Mouse (Mus musculus): ENCODE results near the gene Tmem33.
A peak's percentile ranks its signal among the peaks of the same experiment; 100 is the strongest.

The Tmem33 gene

DNA sequence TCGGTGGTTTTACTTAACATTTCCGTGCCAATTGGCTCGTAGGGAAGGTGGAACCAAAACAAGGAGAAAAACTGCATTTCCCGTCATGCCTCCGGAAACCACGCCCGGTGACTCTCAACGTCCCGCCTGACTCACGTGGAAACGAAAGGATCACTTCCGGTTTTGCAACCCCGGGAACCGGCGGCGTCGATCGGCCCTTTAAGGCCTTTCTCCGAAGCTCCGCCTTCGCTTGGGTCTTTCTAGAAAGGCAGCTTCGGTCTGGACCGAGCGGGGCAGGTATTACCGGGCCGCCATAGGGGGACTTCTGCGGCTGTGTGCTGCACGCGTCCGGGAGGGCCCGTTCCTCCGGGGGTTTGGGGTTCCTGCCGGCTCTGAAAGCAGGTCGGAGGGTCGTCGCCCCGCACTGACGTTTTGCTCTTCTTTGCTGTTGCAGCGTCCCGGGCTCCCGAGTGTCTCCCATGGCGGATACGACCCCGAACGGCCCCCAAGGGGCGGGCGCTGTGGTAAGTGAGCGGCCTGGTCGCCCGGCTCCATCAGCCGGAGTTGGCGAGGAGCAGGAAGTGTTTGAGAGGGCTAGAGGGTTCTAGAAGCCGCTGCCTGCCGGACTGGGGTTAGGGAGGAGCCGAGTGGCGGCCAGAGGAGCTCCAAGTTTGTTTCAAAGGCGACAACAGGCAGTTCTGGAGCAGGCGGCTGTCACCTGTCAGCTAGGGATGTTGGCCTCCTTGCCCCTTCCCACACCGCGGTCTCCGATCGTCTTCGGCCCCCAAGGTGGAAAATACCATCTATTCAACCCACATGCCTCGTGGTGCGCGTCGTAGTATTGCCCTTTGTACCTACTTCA is at the start of gene Tmem33:
Gene Tmem33, plus strand, starts transcription at position 35 of the 841 bp plus-strand sequence.
- DNase-seq (ENCODE audit: low read depth, low spot score): peak; percentile 98

DNA sequence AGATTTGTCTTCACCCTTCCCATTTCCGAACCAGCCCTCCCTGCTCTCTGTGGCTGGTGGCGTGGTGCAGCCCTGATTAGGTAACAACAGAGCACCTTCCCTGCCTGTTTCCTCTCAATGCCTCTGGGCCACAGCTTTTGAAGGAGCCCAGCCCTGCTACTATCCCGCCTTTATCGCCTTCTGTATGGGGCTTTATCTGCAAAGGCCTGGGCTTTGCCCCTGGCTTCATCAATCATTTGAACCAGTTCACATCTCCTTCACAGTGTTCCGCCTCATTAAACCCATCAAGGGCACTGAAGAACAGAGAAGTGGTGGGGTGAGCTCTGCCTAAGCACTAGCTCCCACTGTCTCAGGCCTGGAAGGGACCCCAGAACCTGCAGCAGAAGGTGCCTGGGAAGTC is 47.2 kb upstream of the Tmem33 start:
- no peak for DNase-seq (ENCODE audit: low read depth, low spot score)

DNA sequence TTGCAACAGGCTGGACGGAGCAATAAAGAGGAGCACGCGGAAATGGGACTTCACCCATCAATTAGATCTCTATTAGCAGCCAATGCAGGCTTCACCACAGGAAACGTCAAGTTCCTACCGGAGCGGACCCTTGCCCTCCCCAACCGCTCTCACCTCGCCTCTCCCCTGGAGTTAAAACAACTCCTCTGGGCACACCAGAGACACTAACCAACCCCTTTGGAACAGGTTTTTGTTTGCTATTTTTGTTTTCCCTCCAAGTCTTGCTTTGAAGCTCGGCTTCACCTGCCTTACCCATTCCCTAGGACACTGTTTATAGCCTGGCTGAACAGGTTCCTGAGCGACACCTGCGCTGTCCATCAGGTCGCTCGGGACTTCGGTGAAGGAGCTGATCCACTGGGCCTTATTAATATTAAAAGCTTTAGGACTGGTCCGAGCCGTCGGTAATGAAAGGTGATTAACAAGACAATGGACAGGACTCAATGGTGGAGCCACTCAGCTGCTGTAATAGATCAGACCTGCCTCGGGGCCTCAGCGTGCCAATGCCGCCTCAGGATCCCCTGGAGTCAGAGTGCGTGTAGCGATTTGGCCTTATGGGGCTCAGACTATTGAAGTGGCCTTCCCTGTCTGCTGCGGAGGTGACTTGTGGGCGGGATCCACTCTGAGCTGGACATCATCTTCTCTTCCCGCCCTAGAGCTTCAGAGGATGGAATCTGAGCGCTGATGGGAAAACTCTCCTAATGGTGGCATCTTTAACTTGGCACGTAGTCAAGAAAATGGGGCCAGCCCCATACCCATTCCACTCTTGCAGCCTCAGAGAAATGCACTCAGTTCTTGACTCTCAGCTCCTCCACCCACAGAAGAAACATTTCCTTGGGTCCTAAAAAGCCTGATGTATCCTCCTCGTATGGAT is 45.0 kb upstream of the Tmem33 start:
- DNase-seq (ENCODE audit: low read depth, low spot score): no peak

DNA sequence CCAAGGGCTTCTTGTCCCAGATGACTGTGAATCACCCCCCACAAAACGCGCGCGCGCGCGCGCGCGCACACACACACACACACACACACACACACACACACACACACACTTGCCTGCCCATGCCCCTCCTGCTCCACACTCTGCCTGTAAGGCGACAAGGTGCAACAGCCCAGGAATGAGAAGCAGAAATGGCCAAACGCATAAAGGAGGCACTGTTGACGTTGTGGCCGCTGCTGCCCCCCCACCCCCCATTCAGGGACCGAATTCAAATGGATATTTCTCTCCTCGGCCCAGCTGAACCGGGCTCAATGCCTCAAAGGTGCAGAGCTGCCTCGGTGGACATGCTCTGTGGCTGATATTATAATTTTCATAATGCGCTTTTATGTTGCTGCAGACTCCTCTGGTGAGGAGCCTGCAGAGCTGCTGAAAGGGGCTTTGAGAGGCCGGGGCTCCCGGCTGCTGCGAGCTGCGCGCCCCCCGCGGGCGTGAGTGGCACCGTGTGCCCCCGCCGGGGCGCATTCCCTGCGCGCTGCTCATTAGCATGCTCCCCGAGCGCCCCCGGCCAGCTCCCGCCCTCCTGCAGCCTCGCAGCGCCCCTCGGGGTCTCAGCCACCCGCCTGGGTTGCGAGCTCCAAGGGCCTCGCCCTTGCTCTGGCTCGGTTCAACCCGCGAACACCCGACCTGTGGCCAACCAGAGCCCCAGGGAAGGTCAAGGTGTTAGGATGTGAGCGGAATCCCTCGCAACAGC is 44.2 kb upstream of the Tmem33 start:
- DNase-seq (ENCODE audit: low read depth, low spot score): no peak

DNA sequence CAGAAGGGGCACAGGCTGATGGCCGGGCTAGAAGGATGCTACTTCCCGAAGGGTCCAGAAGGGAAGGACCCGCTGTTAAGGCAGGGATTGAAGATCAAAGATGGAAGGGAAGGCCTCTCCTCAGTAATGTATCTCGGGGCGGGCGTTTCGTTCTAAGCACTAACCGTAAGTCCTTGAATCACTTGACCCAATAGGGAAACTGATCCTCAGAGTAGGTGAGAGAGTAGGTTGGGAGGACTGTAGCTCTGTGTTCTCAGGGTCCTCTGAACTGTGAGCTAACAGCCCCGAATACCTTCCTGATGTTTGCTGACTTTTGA is 43.6 kb upstream of the Tmem33 start:
- DNase-seq (ENCODE audit: low read depth, low spot score): no peak

DNA sequence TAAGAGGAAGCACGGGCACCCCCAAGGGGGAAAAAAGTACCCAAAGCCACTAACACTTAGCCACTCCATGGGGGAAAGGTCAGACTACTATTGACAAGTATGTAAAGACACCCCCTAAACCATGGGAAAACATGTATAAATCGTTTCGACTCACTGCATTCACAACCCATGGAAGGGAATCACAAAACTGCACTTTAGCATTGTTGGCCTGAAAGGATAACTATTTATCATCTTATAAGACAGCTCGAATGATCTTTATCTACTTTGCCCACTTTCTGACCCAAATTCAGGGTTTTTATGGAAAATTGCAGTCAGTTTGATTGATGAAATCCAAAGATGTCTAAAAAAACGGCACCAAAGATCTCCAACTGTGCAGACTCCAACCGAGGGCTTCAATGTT is 38.5 kb upstream of the Tmem33 start:
- DNase-seq (ENCODE audit: low read depth, low spot score): no peak

DNA sequence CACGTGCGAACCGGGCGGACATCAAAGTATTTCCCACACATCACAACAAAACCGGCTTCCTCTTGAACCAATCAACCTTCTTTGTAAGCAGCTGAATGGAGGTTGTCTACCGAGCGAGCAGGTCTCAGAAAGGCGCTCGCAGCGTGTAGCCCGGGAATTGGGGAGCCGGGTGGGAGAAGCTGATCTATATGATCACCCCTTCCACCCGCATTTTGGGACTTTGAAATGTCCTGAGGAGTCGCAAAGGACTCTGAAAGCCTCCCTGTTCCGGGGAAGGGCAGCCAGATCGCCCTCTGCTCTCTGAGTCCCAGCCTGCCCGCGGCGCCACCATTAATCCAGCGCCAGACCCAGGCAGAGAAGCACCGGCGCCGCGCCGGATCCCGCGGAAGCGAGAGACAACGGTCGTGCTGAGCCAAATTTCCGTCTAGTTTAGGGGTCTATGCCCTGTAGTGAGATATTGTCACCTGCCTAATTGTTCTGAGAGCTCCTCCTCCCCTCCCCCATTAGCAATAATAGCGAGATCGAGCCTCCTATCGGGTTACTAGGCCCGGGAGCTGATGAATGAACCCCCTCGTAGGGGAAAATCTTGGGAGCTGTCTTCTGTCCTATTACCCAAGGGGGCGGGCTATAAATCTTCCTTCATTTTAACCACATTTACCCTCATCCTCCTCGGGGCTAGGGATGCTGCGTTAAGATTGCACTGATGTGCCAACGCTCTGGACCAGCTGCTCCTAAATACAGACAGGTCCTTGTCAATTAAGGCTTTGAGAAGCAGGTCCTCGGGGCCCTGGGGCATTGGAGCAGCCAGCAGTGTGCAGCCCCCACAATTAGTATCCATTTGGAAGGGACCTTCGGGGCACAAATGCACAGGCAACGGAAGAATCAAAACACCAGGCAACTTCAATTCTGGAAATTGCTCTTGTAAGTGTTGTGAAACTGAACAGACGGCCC is 37.6 kb upstream of the Tmem33 start:
- DNase-seq (ENCODE audit: low read depth, low spot score): no peak

DNA sequence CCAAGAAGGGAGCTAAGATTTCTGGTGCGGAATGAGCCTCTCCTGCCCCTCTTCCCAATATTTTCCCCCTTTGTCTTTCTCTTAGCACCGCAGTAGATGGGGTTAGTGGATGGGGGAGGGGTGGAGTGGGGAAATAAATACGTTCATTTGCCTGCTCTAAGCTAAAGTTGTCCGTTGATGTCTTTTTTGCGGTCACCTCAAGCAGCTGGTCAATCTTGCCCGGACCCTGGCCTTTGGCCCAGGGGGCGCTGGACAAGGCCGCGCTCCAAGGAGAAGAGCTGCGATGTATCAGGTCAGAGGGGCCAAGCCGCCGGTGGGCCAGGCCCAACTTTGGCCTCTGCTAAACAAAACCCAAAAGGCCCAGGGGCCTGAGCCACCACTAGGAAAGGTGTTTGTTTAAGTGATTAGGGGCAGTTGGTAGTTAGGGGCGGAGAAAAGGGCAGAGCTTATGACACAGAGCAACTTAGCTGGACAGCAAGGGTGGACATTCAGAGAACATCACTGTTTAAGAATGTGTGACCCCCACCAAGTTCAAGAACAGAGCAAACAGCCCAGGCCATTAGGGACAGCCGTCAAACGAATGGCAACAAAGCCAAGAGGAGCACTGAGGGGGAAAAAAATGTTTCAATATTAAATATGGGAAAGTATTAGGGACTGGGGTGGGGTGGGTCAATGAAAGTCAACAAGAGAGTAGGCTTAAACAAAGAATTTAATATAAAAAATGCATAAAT is 36.8 kb upstream of the Tmem33 start:
- DNase-seq (ENCODE audit: low read depth, low spot score): no peak

DNA sequence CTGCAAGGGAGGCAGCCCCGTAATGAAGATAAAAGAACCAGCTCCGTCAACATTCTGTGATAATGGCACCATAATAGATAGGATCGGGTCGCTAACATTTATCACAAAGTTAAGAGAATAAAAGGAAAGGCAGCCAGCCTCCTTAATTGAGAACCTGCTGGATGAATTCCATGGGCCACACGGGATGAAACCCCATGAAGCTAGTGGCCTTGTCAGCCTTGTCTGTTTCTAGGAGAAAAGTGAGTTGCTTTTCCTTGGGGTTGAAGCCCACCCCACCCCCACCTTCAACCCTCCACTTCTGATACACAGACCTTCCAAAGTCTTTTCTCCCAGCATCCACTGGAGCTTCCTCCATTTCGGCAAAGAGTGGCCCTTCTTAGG is 36.3 kb upstream of the Tmem33 start:
- no peak for DNase-seq (ENCODE audit: low read depth, low spot score)

DNA sequence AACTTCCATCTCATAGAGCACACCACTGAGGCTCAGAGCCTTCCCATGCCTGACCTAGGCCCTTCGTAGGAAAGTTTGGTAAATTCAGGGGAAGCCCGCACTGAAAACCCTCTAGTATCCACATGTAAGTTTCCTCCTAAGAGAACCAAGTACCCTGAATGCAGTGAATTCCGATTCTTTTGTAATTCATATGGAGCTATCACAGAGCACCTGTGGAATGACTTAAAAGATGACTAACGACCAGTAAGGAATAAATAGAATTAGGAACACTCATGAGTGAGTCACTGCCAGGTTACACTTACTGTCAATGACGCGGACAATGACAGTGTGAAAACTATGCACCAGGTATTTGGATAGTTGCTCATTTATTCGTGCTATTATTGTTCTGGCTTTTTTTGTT is 34.6 kb upstream of the Tmem33 start:
- no peak for DNase-seq (ENCODE audit: low read depth, low spot score)

DNA sequence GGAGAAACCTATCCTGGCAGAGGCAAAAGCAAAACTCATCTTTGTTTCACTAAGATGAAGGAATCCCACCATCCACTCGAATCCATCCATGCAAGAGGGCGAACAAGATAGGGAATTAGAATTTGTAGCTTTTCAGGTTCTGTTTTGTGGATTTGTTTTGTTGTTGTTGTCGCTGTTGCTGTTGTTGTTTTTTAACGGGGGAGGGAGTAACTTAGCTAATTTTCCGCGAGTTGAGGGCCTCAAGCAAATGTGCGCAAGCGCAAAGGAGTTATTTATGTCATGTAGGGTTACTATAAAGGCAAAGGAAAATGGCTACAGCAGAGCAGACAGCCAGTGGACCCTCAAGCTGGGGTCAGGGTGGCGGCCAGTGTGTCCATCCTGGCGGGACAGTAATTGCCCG is 33.1 kb upstream of the Tmem33 start:
- DNase-seq (ENCODE audit: low read depth, low spot score): no peak

DNA sequence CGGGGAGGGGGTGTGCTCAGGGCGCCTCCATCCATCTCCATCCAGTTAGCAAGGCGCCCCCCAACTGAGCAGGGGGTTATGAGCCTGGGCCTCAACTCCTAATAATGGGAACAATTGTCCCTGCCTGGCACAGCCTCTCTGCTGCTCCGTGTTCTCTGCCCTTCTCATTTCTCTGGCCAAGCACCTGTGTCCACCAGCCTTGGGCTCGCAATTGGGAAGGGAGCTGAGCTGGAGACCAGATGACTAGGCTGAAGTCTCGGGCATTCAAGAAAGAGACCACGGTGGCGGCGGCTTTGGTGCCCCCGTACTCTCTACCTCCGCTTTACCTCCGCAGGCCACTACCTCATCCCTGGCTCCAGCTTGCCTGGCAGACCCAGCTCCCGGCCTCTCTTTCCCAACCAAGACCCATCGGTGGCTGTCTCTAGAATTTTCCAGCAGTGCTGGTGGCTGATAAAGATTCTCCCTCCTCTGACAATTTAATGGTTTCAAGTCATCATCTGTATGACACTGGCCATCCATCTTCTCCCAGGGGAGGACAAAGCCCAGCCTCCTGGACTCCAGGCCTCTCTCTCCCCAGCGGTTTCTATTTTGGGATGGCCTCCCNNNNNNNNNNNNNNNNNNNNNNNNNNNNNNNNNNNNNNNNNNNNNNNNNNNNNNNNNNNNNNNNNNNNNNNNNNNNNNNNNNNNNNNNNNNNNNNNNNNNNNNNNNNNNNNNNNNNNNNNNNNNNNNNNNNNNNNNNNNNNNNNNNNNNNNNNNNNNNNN is 32.5 kb upstream of the Tmem33 start:
- DNase-seq (ENCODE audit: low read depth, low spot score): no peak

DNA sequence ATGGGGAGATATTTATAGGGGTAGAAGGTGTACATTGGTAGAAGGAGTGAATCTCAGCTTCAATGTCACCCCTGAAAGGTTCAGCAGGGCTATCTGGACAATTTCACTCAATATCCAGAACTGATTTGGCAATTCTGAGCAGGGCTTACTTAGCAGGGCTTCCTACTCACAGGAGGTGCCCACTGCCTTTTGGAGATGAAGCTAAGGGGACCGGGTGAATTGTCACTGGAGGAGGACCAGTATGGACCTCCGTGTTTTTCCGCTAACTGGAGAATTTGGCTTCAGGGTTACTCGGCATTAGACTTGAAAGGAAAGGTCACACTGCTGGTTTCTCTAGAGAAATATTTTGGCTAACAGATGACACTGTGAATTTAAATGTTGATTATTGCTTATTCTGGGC is 25.7 kb upstream of the Tmem33 start:
- DNase-seq (ENCODE audit: low read depth, low spot score): no peak

DNA sequence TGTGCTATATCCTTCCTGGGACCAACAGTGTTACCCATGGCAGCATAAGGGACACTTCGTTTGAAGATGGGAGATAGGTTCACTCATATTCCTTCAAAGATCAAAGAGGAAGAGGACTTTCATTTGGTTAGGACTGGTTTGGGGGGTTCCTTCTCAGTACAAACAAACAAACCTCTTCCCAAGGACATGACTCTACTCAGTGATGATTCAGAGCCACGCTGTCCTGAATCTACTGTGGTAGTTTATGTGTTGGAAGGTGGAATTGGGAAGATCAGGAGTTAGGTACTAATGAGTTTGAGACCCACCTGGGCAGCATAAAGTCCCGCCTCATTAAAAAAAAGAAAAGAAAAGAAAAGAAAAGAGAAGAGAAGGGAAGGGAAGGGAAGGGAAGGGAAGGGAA is 24.9 kb upstream of the Tmem33 start:
- no peak for DNase-seq (ENCODE audit: low read depth, low spot score)

DNA sequence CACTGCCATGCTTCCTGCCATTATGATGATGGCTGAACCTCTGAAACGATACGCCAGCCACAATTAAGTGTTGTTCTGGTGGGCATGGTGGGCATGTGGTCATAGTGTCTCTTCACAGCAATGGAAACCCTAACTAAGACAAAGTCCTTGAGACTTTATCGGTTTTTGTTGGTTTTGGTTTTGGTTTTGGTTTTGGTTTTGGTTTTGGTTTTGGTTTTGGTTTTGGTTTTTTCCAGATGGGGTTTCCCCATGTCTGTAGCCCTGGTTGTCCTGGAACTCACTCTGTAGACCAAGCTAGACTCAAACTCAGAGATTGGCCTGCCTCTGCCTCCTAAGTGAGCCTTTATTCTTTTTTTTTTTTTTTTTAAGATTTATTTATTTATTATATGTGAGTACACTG is 23.8 kb upstream of the Tmem33 start:
- no peak for DNase-seq (ENCODE audit: low read depth, low spot score)

DNA sequence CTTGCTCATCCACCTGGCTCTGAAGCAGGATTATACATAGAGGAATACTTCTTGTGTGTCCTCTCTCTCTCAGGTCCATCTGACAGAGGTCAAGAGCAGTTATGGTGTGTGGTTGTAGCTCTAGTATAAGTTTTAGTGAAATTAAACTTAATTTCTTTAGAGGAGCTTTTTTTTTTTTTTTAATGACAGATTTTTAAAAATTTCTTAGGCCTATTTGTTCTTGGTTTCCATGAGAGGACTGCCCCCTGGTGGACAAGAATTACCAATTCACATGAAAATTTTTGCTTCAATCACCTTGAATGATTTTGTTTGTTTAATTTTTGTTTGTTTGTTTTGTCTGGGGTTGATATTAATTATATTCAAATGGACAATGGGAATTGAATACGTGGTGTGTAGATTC is 22.1 kb upstream of the Tmem33 start:
- peak; percentile 63 for DNase-seq (ENCODE audit: low read depth, low spot score)

DNA sequence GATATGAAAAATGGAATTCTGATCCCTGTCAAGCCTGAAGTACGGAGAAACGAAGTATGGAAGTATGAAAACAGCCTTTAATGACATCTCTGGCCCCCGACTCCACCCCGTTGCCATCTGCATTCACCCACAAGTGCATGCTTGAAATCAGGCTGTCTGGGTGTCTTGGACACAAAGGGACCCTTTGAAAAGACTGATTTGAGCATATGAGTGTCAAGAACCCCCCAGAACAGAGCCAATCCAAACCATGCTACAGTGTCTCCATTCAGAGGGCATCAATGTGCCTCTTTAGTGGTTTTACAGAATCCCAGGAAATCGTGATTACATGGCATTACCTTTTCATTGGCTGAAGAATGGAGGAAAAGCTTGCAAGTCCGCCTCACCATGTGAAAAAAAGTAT is 18.7 kb upstream of the Tmem33 start:
- no peak for DNase-seq (ENCODE audit: low read depth, low spot score)

DNA sequence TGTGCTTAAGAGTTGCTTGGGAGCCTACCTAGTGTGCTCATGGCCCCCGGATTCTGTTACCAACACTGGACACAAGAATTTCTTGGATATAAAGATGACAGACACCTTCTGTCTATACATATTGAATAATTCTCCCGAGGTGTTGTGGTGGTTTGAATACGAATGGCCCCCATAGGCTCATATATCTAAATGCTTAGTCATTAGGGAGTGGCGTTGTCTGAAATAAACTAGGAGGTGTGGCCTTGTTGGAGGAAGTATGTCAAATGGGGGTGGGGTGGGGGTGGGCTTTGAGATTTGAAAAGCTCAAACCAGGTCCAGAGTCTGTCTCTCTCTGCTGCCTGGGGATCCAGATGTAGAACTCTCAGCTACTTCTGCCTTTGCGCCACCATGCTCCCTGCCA is 17.1 kb upstream of the Tmem33 start:
- no peak for DNase-seq (ENCODE audit: low read depth, low spot score)

DNA sequence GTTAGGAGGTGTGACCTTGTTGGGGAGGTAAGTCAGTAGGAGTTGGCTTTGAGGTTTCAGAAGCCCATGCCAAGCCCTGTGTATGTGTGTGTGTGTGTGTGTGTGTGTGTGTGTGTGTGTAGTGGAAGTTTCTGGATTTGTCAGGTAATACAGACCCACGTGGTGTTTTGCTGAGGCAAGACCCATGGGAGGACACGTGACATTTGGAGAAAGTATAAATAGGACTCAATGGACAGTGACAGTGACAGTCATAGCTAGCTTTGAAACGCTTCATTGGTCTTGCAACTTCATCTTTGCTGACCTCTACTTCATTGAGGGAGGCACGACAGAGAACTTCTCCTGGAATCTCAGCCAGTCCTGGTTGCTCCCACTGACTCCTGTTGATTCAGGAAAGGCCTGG is 8.1 kb upstream of the Tmem33 start:
- DNase-seq (ENCODE audit: low read depth, low spot score): no peak

DNA sequence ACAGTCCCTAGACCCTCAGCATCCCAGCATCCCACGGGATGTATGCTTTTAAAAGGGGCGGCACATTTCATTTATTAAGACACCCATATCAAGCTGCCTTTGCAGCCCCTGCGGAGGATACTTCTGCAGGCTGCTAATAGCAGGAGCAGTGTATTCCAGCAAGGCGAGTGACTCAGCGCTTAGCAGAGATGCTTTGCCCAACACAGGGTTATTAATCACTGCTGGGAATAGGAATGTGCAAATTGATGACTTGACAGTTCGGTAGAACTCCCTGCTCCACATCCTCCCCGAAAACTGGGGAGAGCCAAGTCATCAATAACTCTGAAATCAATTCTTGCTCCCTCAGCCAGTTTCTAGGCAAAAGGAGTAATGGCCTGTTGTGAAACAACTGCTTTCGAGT is 4.7 kb upstream of the Tmem33 start:
- DNase-seq (ENCODE audit: low read depth, low spot score): peak; percentile 60

Measured in brain, adult 2 months (tissue).